Mouse (Mus musculus) olfactory bulb, adult 2 months (tissue): ENCODE results near the gene Tmf1. TPM values are rescaled to one million over a fixed set of nuclear protein-coding genes. Genes with fewer than 3 reads are reported as not detected.

Experiments
- H3K27ac ChIP-seq: fragments of 200-500 bp; 2 replicates; pipeline ENCODE4 v1.5.1; 2012; ENCODE audit warnings: low read depth, low read length; ENCODE audit not compliant: insufficient read depth
- H3K4me1 ChIP-seq: fragments of 200-500 bp; 2 replicates; pipeline ENCODE4 v1.6.1; 2012; ENCODE audit warnings: low read length; ENCODE audit not compliant: control insufficient read depth, insufficient read depth
- H3K4me3 ChIP-seq: fragments of 200-500 bp; 2 replicates; pipeline ENCODE4 v1.5.1; 2012; ENCODE audit warnings: mild to moderate bottlenecking, low read depth, low read length, moderate library complexity; ENCODE audit not compliant: insufficient read depth
- CTCF ChIP-seq: fragments of 200-500 bp; IDR thresholded peaks from 2 replicates; pipeline ENCODE4 v1.5.1; 2012; ENCODE audit warnings: low read depth, mild to moderate bottlenecking, low read length, moderate library complexity; ENCODE audit not compliant: insufficient read depth
- POLR2A ChIP-seq: fragments of 200-500 bp; IDR thresholded peaks from 2 replicates; pipeline ENCODE4 v1.6.1; 2012; ENCODE audit warnings: mild to moderate bottlenecking, low read depth, low read length, moderate library complexity; ENCODE audit not compliant: insufficient read depth
- WGBS: fragments of 180-500 bp; shearing (Covaris S2); methylation state at CpG from one replicate; pipeline ENCODE4 v1.1.7; 2018; 5-methylcytosine and 5-hydroxymethylcytosine counted together
- polyA plus RNA-seq: library from polyadenylated mRNA; stranded (reverse); fragments of >200 nt; gene quantifications from 2 replicates; pipeline ENCODE4 v1.2.4, GENCODE M21; 2012; ENCODE audit warnings: low replicate concordance; ENCODE audit not compliant: missing spikeins, insufficient read depth, insufficient read length

The Tmf1 gene
- polyA plus RNA-seq, 1 experiment: not detected

- TF ChIP-seq POLR2A: no peak
- no peak for TF ChIP-seq CTCF
- H3K27ac ChIP-seq: no peak overlapping the region
- peaks cover 19% of the 10 kb centered on the region for H3K4me1 ChIP-seq
- 60% methylated on average over 4 of the region's 5 CpGs for WGBS
- H3K4me3 ChIP-seq: no peak overlapping the region
These were observed 41.8 kb upstream of the Tmf1 start for GRCm38 (mm10) chr6:97220672-97221071.

DNA sequence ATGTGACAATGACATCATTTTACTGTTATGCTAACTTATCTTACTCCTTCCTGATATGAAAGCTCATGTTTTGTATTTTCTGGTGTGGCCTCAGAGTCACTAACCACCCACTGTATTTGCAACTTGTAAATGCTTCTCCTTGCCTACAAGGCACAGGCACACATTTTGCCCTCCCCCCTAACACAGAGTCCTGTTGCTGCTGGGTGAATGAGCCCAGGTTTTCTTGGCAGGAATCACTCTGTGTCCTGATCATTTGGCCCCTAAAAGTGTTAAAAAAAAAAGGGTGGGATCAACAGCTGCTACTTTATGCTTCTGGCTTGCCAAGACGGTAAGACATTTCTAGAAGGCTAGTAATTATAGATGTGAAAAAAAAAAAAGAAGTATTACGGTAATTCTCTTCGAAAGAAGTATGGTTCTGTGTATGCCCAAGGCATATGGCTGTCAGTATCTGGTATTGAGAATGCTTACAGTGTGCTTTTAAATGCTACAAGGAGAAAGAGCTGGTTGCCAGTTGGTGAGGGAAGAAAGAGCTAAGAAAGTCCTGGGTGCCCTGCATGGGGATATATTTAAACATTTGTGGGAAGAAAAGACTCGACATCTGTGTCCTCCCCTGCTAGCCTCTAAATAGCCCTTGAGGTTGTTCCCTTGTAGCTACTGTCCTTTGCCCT is 37.4 kb upstream of the Tmf1 start:
- H3K4me3 ChIP-seq: no peak overlapping the region
- H3K4me1 ChIP-seq: peaks cover 11% of the 10 kb centered on the region
- no peak for TF ChIP-seq CTCF
- TF ChIP-seq POLR2A: no peak
- no peak overlapping the region for H3K27ac ChIP-seq
- 22% methylated on average over 4 of the region's 4 CpGs for WGBS

DNA sequence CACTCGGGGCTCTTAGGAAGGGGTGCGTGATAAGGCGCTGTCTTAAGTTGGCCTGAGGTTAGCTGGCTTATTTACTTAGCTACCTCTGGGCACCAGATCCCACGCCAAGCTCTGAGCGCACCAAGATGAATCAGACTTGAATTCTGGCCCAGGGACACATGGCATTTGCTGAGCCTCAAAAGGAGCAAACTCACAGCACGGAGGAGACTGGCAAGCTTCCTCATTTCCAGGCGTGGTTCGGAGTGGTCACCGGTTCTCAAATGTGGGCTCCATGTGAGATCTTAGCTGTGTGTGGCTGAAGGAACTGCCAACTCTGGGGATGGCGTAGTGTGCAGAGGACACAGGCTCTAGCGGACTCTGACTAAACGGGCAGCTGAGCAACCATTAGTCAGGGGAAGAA is 33.1 kb upstream of the Tmf1 start:
- Histone ChIP-seq H3K4me3 (peak overlapping the region; percentile 24), H3K4me1 (peaks cover 7% of the 10 kb centered on the region), H3K27ac (no peak overlapping the region)
- TF ChIP-seq POLR2A (no peak), CTCF (no peak)
- 21% methylated on average over 12 of the region's 12 CpGs for WGBS

DNA sequence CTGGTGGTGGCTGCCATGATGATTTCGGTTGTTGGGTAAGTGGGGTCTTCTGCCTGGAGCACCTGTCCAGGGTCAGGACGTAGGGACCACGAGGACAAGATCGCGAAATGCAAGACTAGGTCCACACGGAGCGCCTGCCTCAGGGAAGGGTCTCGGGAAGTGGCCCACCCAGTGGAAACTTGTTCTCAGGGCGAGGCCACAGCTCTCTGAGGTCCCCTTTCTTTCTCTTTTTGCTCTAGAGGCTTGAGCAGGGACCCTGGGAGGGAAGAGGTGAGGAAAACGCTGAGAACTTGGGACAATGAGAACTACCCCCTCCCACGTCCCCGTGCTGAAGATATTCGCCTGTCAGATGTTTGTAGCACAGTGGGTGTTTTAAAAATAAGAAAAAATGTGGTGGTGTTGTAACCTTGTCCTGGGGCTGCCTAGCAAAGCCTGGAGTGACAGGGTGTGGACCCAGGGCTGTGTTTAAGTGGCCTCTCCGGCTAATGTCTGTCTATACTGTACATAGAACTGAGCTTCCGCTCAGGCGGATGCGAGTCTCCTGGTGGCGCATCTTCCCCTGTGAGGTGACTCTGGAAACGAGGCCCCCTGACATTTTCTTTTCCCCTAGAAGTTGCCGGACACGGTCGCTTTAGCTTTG is 32.2 kb upstream of the Tmf1 start:
- H3K4me3 ChIP-seq: peak overlapping the region; percentile 68
- peaks cover 7% of the 10 kb centered on the region for H3K4me1 ChIP-seq
- peak overlapping the region; percentile 17; the same call in 1 of the 2 replicates for H3K27ac ChIP-seq
- WGBS: under 1% methylated on average over 22 of the region's 22 CpGs
- TF ChIP-seq POLR2A: 0 out of 2 replicates have a peak, but pooled peaks have one; percentile 2
- TF ChIP-seq CTCF: no peak

DNA sequence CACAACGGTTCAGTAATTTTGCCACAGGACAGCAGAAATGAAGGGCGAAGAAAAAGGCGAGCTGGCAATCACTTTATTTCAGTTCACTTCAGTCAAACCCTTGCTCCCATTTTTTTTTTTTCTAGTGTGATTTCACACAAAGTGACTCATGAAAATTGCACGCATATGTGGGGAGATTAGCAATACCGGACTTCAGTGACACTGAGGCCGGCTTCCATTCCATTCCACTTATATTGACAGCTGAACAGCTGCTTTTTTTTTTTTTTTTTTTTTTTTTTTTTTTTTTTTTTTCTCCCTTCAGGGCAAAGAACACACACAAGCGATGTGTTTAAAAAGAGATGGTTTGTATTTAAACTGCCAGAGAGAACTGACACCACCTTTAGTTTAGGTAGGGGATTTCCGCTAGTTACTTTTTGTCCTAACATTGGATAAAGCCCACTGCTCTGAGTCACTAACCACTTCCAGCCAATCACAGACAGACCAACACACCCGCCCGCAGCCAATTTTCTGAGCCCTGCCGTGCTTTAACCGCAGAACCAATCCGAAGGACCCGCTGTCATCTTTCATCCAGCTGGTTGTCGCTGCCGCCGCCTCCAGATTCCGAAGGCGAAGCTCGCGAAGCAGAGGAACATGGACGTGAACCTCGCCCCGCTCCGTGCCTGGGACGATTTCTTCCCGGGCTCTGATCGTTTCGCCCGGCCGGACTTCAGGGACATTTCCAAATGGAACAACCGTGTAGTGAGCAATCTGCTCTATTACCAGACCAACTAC is 31.5 kb upstream of the Tmf1 start, which contains the start of gene Arl6ip5:
Gene Arl6ip5, plus strand, starts transcription at position 499 of the 771 bp plus-strand sequence.
- Histone ChIP-seq H3K4me3 (peak within 1 kb of the TSS; percentile 68), H3K27ac (peak within 1 kb of the TSS; percentile 17; the same call in 1 of the 2 replicates), H3K4me1 (peaks cover 7% of the 10 kb centered on the region)
- WGBS: 8% methylated on average over 32 of the region's 32 CpGs
- TF ChIP-seq CTCF: no peak
- peak; percentile 38; the same call in 1 of the 2 replicates for TF ChIP-seq POLR2A

DNA sequence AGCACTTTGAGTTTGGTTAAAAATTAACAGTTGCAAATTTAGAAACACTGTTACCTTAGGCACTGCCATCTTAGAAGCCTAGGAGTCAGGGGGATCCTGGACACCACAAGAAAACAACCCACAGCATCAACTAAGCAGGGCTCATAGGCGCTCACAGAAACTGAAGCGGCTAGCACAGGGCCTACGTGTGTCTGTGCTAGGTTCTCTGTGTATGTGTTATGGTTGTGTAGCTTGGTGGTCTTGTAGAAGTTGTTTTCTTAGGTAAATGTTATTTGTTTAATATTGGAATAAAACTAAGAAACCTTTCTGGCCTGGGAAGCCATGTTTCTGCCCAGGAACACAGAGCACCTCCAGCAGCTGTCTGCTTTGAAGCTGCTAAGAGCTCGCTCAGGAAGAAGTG is 30.8 kb upstream of the Tmf1 start:
- 90% methylated on average over 4 of the region's 4 CpGs for WGBS
- no peak overlapping the region for H3K4me3 ChIP-seq
- no peak overlapping the region for H3K27ac ChIP-seq
- H3K4me1 ChIP-seq: peaks cover 7% of the 10 kb centered on the region
- no peak for TF ChIP-seq CTCF
- TF ChIP-seq POLR2A: no peak

GRCm38 (mm10) chr6:97209201-97209600 is 30.3 kb upstream of the Tmf1 start:
- TF ChIP-seq CTCF (no peak), POLR2A (no peak)
- peaks cover 7% of the 10 kb centered on the region for H3K4me1 ChIP-seq
- 58% methylated on average over 3 of the region's 3 CpGs for WGBS
- no peak overlapping the region for H3K27ac ChIP-seq
- H3K4me3 ChIP-seq: no peak overlapping the region

DNA sequence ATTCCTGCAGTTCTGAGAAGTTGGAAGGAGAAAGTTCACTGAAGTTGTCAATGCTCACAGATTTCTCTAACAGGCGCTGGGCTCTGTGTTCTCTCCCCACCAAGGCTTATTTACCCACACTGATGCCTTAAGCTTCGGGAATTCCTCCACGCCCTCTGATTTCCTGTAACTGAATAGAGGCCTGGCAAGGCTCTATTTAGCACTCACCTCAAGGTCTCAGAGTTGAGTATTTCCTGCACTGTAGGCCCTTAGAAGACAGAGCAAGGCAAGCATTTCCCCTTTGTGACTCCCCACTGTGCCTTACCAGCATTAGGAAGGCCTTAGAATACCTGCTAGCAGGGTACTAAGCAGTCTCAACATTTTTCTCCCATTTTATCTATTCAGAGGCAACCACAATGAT is 29.5 kb upstream of the Tmf1 start:
- Histone ChIP-seq H3K27ac (no peak overlapping the region), H3K4me3 (no peak overlapping the region), H3K4me1 (peaks cover 6% of the 10 kb centered on the region)
- 52% methylated on average over 3 of the region's 3 CpGs for WGBS
- TF ChIP-seq CTCF: no peak
- no peak for TF ChIP-seq POLR2A

- Histone ChIP-seq H3K4me1 (peaks cover 2% of the 10 kb centered on the region), H3K4me3 (no peak overlapping the region), H3K27ac (no peak overlapping the region)
- no peak for TF ChIP-seq POLR2A
- no peak for TF ChIP-seq CTCF
- 85% methylated on average over 4 of the region's 4 CpGs for WGBS
These were observed 28.2 kb upstream of the Tmf1 start for GRCm38 (mm10) chr6:97207085-97207484.
